Mouse (Mus musculus) liver, embryonic 14.5 days (tissue): Measurements from ENCODE around the gene Znrd1as. TPM values are rescaled to one million over a fixed set of nuclear protein-coding genes. Genes with fewer than 3 reads are reported as not detected.

Source experiments
- ATAC-seq: fragments of 200-750 bp; cut with Nextera tagmentation; 2 replicates; pipeline ENCODE4 v1.8.0; 2017; ENCODE audit warnings: moderate number of reproducible peaks, mild to moderate bottlenecking, moderate library complexity; ENCODE audit not compliant: insufficient read depth
- DNase-seq, 3 experiments: peaks; one replicate each; pipeline ENCODE4 v3.0.0-alpha.2; 2012 to 2013; ENCODE audit warnings: low read depth in 3 of 3, low spot score in 3 of 3
- H3K27ac ChIP-seq: fragments of 300-500 bp; sonication (generic); 2 replicates; pipeline ENCODE4 v1.5.1; 2014; ENCODE audit warnings: moderate library complexity, mild to moderate bottlenecking, control low read depth, inconsistent platforms
- H3K27me3 ChIP-seq: fragments of 300-500 bp; sonication (generic); 2 replicates; pipeline ENCODE4 v1.6.1; 2014; ENCODE audit warnings: mild to moderate bottlenecking, low read length, moderate library complexity; ENCODE audit not compliant: control insufficient read depth, insufficient read depth
- H3K36me3 ChIP-seq: fragments of 300-500 bp; sonication (generic); replicated peaks from 2 replicates; pipeline ENCODE4 v1.6.1; 2014; ENCODE audit warnings: low read depth; ENCODE audit not compliant: control insufficient read depth, insufficient read depth
- H3K4me1 ChIP-seq, 2 experiments: fragments of 200-500 bp in 1 of 2; fragments of 300-500 bp in 1 of 2; sonication (generic) in 1 of 2; replicated peaks; 2 replicates each; pipeline ENCODE4 v1.6.1; 2012 to 2014; ENCODE audit warnings: antibody characterized with exemption in 1 of 2, inconsistent platforms in 1 of 2, low read length in 1 of 2; ENCODE audit not compliant: control insufficient read depth in 2 of 2, insufficient read depth in 2 of 2
- H3K4me2 ChIP-seq: fragments of 300-500 bp; sonication (generic); 2 replicates; pipeline ENCODE4 v1.6.1; 2014; ENCODE audit warnings: low read depth, mild to moderate bottlenecking, control low read depth, moderate library complexity
- H3K4me3 ChIP-seq, 2 experiments: fragments of 200-500 bp in 1 of 2; fragments of 300-500 bp in 1 of 2; sonication (generic) in 1 of 2; 2 replicates each; pipeline ENCODE4 v1.5.1; 2012 to 2014; ENCODE audit warnings: low read depth in 2 of 2, low read length in 2 of 2, mild to moderate bottlenecking in 2 of 2, control low read depth in 1 of 2, inconsistent platforms in 1 of 2, moderate library complexity in 1 of 2; ENCODE audit not compliant: insufficient read depth in 1 of 2
- H3K9ac ChIP-seq: fragments of 300-500 bp; sonication (generic); replicated peaks from 2 replicates; pipeline ENCODE4 v1.6.1; 2014; ENCODE audit warnings: mild to moderate bottlenecking, control low read depth, moderate library complexity
- H3K9me3 ChIP-seq: fragments of 300-500 bp; sonication (generic); 2 replicates; pipeline ENCODE4 v1.6.1; 2016; ENCODE audit warnings: low read length, mixed read lengths; ENCODE audit not compliant: control insufficient read depth
- CTCF ChIP-seq: IDR thresholded peaks from 2 replicates; pipeline ENCODE4 v1.5.1; 2016; ENCODE audit warnings: antibody characterized with exemption, low read depth, control low read depth
- EP300 ChIP-seq: IDR thresholded peaks from 2 replicates; pipeline ENCODE4 v1.6.1; 2016; ENCODE audit warnings: antibody characterized with exemption, low read depth
- WGBS: fragments of 180-500 bp; shearing (Covaris S2); extraction: QIAGEN DNeasy Blood & Tissue Kit; methylation state at CpG from one replicate; pipeline ENCODE4 v1.1.7; 2014; ENCODE audit not compliant: insufficient replicate concordance; 5-methylcytosine and 5-hydroxymethylcytosine counted together
- polyA plus RNA-seq, 2 experiments: library from polyadenylated mRNA; depleted of rRNA in 1 of 2; stranded (reverse) in 1 of 2; unstranded in 1 of 2; fragments of >200 nt; fragmentation: Nextera tagmentation in 1 of 2; extraction: Ambion mirVana in 1 of 2; gene quantifications; 2 replicates each; pipeline versions ENCODE4 v1.2.1 to v1.2.3; 2012 to 2014

The Znrd1as gene
- polyA plus RNA-seq, 2 experiments, result 3.3 TPM

GRCm38 (mm10) chr17:37012141-37012540 is 53.7 kb downstream of the Znrd1as start:
- no peaks in the 10 kb centered on the region for H3K27me3 ChIP-seq
- H3K4me2 ChIP-seq, result no peak overlapping the region
- no peak overlapping the region for H3K4me3 ChIP-seq
- no peak for DNase-seq
- WGBS, result 43% methylated on average over 5 of the region's 5 CpGs
- H3K36me3 ChIP-seq, result no peaks in the 10 kb centered on the region
- no peaks in the 10 kb centered on the region for H3K4me1 ChIP-seq
- no peak for ATAC-seq
- no peaks in the 10 kb centered on the region for H3K9me3 ChIP-seq
- no peak overlapping the region for H3K9ac ChIP-seq
- H3K27ac ChIP-seq, result no peak overlapping the region
- TF ChIP-seq EP300 (no peak), CTCF (no peak)

Other genes with a start within 250 kb of the Znrd1as start
- not detected in 2 replicates for gene H2-M10.5, start 185.7 kb upstream of the Znrd1as start, polyA plus RNA-seq (2012; rRNA removed)
- gene H2-M10.5, start 185.7 kb upstream of the Znrd1as start, polyA plus RNA-seq (2014; fragmentation: Nextera tagmentation; extraction: Ambion mirVana), result not detected in 2 replicates
- gene H2-M10.6, start 146.4 kb upstream of the Znrd1as start, polyA plus RNA-seq (2012; rRNA removed), result not detected in 2 replicates
- gene H2-M10.6, start 146.4 kb upstream of the Znrd1as start, polyA plus RNA-seq (2014; fragmentation: Nextera tagmentation; extraction: Ambion mirVana), result not detected in 2 replicates
- 6.6 and 8.6 TPM in 2 replicates for gene Trim26, start 121.5 kb upstream of the Znrd1as start, polyA plus RNA-seq (2012; rRNA removed)
- gene Trim26, start 121.5 kb upstream of the Znrd1as start, polyA plus RNA-seq (2014; fragmentation: Nextera tagmentation; extraction: Ambion mirVana), result 6.7 and 7.9 TPM in 2 replicates
- 0.15 and 0.26 TPM in 2 replicates for gene Trim15, start 91.4 kb upstream of the Znrd1as start, polyA plus RNA-seq (2012; rRNA removed)
- gene Trim15, start 91.4 kb upstream of the Znrd1as start, polyA plus RNA-seq (2014; fragmentation: Nextera tagmentation; extraction: Ambion mirVana), result 0.20 and 0.32 TPM in 2 replicates
- 82.4 and 114 TPM in 2 replicates for gene Trim10, start 89.0 kb upstream of the Znrd1as start, polyA plus RNA-seq (2012; rRNA removed)
- gene Trim10, start 89.0 kb upstream of the Znrd1as start, polyA plus RNA-seq (2014; fragmentation: Nextera tagmentation; extraction: Ambion mirVana), result 251 and 278 TPM in 2 replicates
- gene Trim40, start 68.5 kb upstream of the Znrd1as start, polyA plus RNA-seq (2012; rRNA removed), result not detected in 2 replicates
- gene Trim40, start 68.5 kb upstream of the Znrd1as start, polyA plus RNA-seq (2014; fragmentation: Nextera tagmentation; extraction: Ambion mirVana), result not detected in 2 replicates
- 0.03 TPM in 1 of 2 replicates, not detected in the other for gene Trim31, start 60.5 kb upstream of the Znrd1as start, polyA plus RNA-seq (2012; rRNA removed)
- gene Trim31, start 60.5 kb upstream of the Znrd1as start, polyA plus RNA-seq (2014; fragmentation: Nextera tagmentation; extraction: Ambion mirVana), result not detected in 2 replicates
- gene Rnf39, start 15.7 kb upstream of the Znrd1as start, polyA plus RNA-seq (2012; rRNA removed), result 0.02 TPM in 2 replicates
- gene Rnf39, start 15.7 kb upstream of the Znrd1as start, polyA plus RNA-seq (2014; fragmentation: Nextera tagmentation; extraction: Ambion mirVana), result not detected in 2 replicates
- gene Ppp1r11, start 6.9 kb upstream of the Znrd1as start, polyA plus RNA-seq (2012; rRNA removed), result 15.6 and 30.4 TPM in 2 replicates
- gene Ppp1r11, start 6.9 kb upstream of the Znrd1as start, polyA plus RNA-seq (2014; fragmentation: Nextera tagmentation; extraction: Ambion mirVana), result 35.6 and 43.0 TPM in 2 replicates
- gene Znrd1, start within 50 bp of the Znrd1as start, polyA plus RNA-seq (2012; rRNA removed), result 17.5 and 19.0 TPM in 2 replicates
- gene Znrd1, start within 50 bp of the Znrd1as start, polyA plus RNA-seq (2014; fragmentation: Nextera tagmentation; extraction: Ambion mirVana), result 25.3 and 28.2 TPM in 2 replicates
- gene 2410137M14Rik, start 22.6 kb downstream of the Znrd1as start, polyA plus RNA-seq (2012; rRNA removed), result not detected in 2 replicates
- not detected in 2 replicates for gene 2410137M14Rik, start 22.6 kb downstream of the Znrd1as start, polyA plus RNA-seq (2014; fragmentation: Nextera tagmentation; extraction: Ambion mirVana)
- 0.03 and 0.23 TPM in 2 replicates for gene H2-M5, start 30.9 kb downstream of the Znrd1as start, polyA plus RNA-seq (2012; rRNA removed)
- gene H2-M5, start 30.9 kb downstream of the Znrd1as start, polyA plus RNA-seq (2014; fragmentation: Nextera tagmentation; extraction: Ambion mirVana), result not detected in 2 replicates
- 3.3 and 3.5 TPM in 2 replicates for gene Zfp57, start 42.6 kb downstream of the Znrd1as start, polyA plus RNA-seq (2012; rRNA removed)
- 2.2 and 2.5 TPM in 2 replicates for gene Zfp57, start 42.6 kb downstream of the Znrd1as start, polyA plus RNA-seq (2014; fragmentation: Nextera tagmentation; extraction: Ambion mirVana)
- not detected in 2 replicates for gene Mog, start 64.8 kb downstream of the Znrd1as start, polyA plus RNA-seq (2012; rRNA removed)
- gene Mog, start 64.8 kb downstream of the Znrd1as start, polyA plus RNA-seq (2014; fragmentation: Nextera tagmentation; extraction: Ambion mirVana), result not detected in 2 replicates
- 2.2 and 2.7 TPM in 2 replicates for gene Gabbr1, start 87.4 kb downstream of the Znrd1as start, polyA plus RNA-seq (2012; rRNA removed)
- 0.24 and 0.30 TPM in 2 replicates for gene Gabbr1, start 87.4 kb downstream of the Znrd1as start, polyA plus RNA-seq (2014; fragmentation: Nextera tagmentation; extraction: Ambion mirVana)
- not detected in 2 replicates for gene Olfr90, start 129.9 kb downstream of the Znrd1as start, polyA plus RNA-seq (2012; rRNA removed)
- not detected in 2 replicates for gene Olfr90, start 129.9 kb downstream of the Znrd1as start, polyA plus RNA-seq (2014; fragmentation: Nextera tagmentation; extraction: Ambion mirVana)
- not detected in 2 replicates for gene Olfr91, start 139.7 kb downstream of the Znrd1as start, polyA plus RNA-seq (2012; rRNA removed)
- not detected in 2 replicates for gene Olfr91, start 139.7 kb downstream of the Znrd1as start, polyA plus RNA-seq (2014; fragmentation: Nextera tagmentation; extraction: Ambion mirVana)
- gene Olfr92, start 161.5 kb downstream of the Znrd1as start, polyA plus RNA-seq (2012; rRNA removed), result not detected in 2 replicates
- not detected in 2 replicates for gene Olfr92, start 161.5 kb downstream of the Znrd1as start, polyA plus RNA-seq (2014; fragmentation: Nextera tagmentation; extraction: Ambion mirVana)
- not detected in 2 replicates for gene Olfr93, start 202.9 kb downstream of the Znrd1as start, polyA plus RNA-seq (2012; rRNA removed)
- gene Olfr93, start 202.9 kb downstream of the Znrd1as start, polyA plus RNA-seq (2014; fragmentation: Nextera tagmentation; extraction: Ambion mirVana), result not detected in 2 replicates
- gene Ubd, start 235.3 kb downstream of the Znrd1as start, polyA plus RNA-seq (2012; rRNA removed), result not detected in 2 replicates
- gene Ubd, start 235.3 kb downstream of the Znrd1as start, polyA plus RNA-seq (2014; fragmentation: Nextera tagmentation; extraction: Ambion mirVana), result not detected in 2 replicates
- gene Olfr94, start 242.4 kb downstream of the Znrd1as start, polyA plus RNA-seq (2012; rRNA removed), result not detected in 2 replicates
- gene Olfr94, start 242.4 kb downstream of the Znrd1as start, polyA plus RNA-seq (2014; fragmentation: Nextera tagmentation; extraction: Ambion mirVana), result not detected in 2 replicates